Mouse (Mus musculus): ENCODE data around the gene Mrps15.

DNA sequence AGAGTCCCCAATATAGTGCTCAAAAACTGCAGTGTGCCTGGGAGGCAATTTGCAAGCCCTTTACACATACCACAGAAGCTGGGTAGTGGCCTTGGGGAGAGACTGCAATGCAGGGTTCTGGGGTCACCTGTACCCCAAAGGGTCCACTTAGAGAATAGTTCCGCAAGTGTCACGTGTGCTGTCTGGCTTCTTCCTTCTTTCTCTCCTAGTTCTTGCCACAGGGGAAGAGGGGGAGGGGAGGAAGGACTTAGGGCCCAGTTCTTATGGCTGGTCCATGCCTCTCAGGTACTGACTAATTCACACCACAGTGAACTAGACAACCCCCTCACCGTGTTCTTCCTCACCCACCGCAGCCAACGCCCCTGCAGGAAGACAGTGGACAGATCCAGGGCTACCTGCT lies 11.3 kb upstream of the Mrps15 start:
- TF ChIP-seq CTCF (IDR thresholded peaks at IDR 0.05 in 2 of 3, conservative IDR thresholded peaks at IDR 0.05 in 1 of 3; ENCODE audit: control insufficient read depth in 1 of 3, insufficient read depth in 1 of 3, low read depth in 2 of 3, low read length in 3 of 3, poor library complexity in 1 of 3, severe bottlenecking in 1 of 3), result no peak
- TF ChIP-seq NELFE (IDR thresholded peaks at IDR 0.05; ENCODE audit: low read depth, low read length), result no peak
- TF ChIP-seq ZMIZ1 (IDR thresholded peaks at IDR 0.05; ENCODE audit: low read depth, low read length), result no peak
- TF ChIP-seq GABPA (IDR thresholded peaks at IDR 0.05; ENCODE audit: low read depth, low read length), result no peak
- TF ChIP-seq POLR2AphosphoS5 (IDR thresholded peaks at IDR 0.05; ENCODE audit: borderline replicate concordance, low read depth, low read length), result no peak
- TF ChIP-seq POLR2A (IDR thresholded peaks at IDR 0.05; ENCODE audit: control insufficient read depth in 1 of 2, insufficient read depth in 1 of 2, low read depth in 1 of 2, low read length in 2 of 2, poor library complexity in 1 of 2), result no peak
- TF ChIP-seq USF1 (IDR thresholded peaks at IDR 0.05; ENCODE audit: low read depth, low read length), result peak; percentile 60
- TF ChIP-seq POLR2AphosphoS2 (IDR thresholded peaks at IDR 0.05; ENCODE audit: low read length), result no peak
- no peak for TF ChIP-seq HCFC1 (IDR thresholded peaks at IDR 0.05; ENCODE audit: low read depth, low read length)
- TF ChIP-seq NRF1 (IDR thresholded peaks at IDR 0.05; ENCODE audit: insufficient read depth, low read depth, low read length, poor library complexity, severe bottlenecking), result no peak
- TF ChIP-seq TCF12 (IDR thresholded peaks at IDR 0.05; ENCODE audit: low read depth, low read length), result no peak
- TF ChIP-seq TAL1 (IDR thresholded peaks at IDR 0.05; ENCODE audit: low read length), result no peak
- no peak for TF ChIP-seq ELF1 (IDR thresholded peaks at IDR 0.05; ENCODE audit: low read depth, low read length)

All from MEL (cell line).